Mouse (Mus musculus): ENCODE data around the gene Lcn2. TPM values are rescaled to one million over a fixed set of nuclear protein-coding genes. Genes with fewer than 3 reads are reported as not detected.

Lcn2 gene
- polyA plus RNA-seq, 1 experiment from 2014 or later: 1.2 TPM

GRCm38 (mm10) chr2:32381141-32381774 lies 6.8 kb downstream of the Lcn2 start:
- Histone ChIP-seq H3K27ac (ENCODE audit: low read length) (peak overlapping the region; percentile 60), H3K4me3 (ENCODE audit: low read depth, low read length) (peak overlapping the region; percentile 75)

GRCm38 (mm10) chr2:32380001-32380500 lies 8.0 kb downstream of the Lcn2 start:
- Histone ChIP-seq H3K4me1 (ENCODE audit: control insufficient read depth, insufficient read depth, low read length) (peaks cover 10% of the 10 kb centered on the region), H3K9me3 (replicated peaks; ENCODE audit: control insufficient read depth, low read length, poor library complexity, severe bottlenecking) (no peaks in the 10 kb centered on the region), H3K4me3 (ENCODE audit: low read depth, low read length) (no peak overlapping the region), H3K27me3 (ENCODE audit: control insufficient read depth, insufficient read depth, low read depth, low read length) (no peaks in the 10 kb centered on the region), H3K9ac (ENCODE audit: low read depth, low read length) (0 out of 2 replicates have a peak overlapping the region, but pooled peaks have one; percentile 20), H3K27ac (ENCODE audit: low read length) (no peak overlapping the region), H3K4me2 (ENCODE audit: low read length) (no peak overlapping the region), H3K36me3 (ENCODE audit: control insufficient read depth, insufficient read depth, low read length) (peaks cover 32% of the 10 kb centered on the region)
- 87% methylated on average over 7 of the region's 7 CpGs for WGBS
- no peak for ATAC-seq

More at GRCm38 (mm10) chr2:32381141-32381774, 6.8 kb downstream of the Lcn2 start:
- under 1% methylated on average over 27 of the region's 27 CpGs for WGBS
- Histone ChIP-seq H3K9ac (ENCODE audit: low read depth, low read length) (peak overlapping the region; percentile 84), H3K4me1 (ENCODE audit: control insufficient read depth, insufficient read depth, low read length) (peaks cover 10% of the 10 kb centered on the region), H3K4me2 (ENCODE audit: low read length) (peak overlapping the region; percentile 97), H3K36me3 (ENCODE audit: control insufficient read depth, insufficient read depth, low read length) (peaks cover 24% of the 10 kb centered on the region), H3K27me3 (ENCODE audit: control insufficient read depth, insufficient read depth, low read depth, low read length) (no peaks in the 10 kb centered on the region), H3K9me3 (replicated peaks; ENCODE audit: control insufficient read depth, low read length, poor library complexity, severe bottlenecking) (no peaks in the 10 kb centered on the region)
- ATAC-seq: peak; percentile 70

- no peaks in the 10 kb centered on the region for H3K27me3 ChIP-seq (ENCODE audit: control insufficient read depth, insufficient read depth, low read depth, low read length)
- H3K9ac ChIP-seq (ENCODE audit: low read depth, low read length): no peak overlapping the region
- H3K4me1 ChIP-seq (ENCODE audit: control insufficient read depth, insufficient read depth, low read length): peaks cover 10% of the 10 kb centered on the region
- no peaks in the 10 kb centered on the region for H3K9me3 ChIP-seq (replicated peaks; ENCODE audit: control insufficient read depth, low read length, poor library complexity, severe bottlenecking)
- no peak overlapping the region for H3K27ac ChIP-seq (ENCODE audit: low read length)
- no peak overlapping the region for H3K4me3 ChIP-seq (ENCODE audit: low read depth, low read length)
- WGBS: 93% methylated on average over 10 of the region's 10 CpGs
- no peak overlapping the region for H3K4me2 ChIP-seq (ENCODE audit: low read length)
- peaks cover 44% of the 10 kb centered on the region for H3K36me3 ChIP-seq (ENCODE audit: control insufficient read depth, insufficient read depth, low read length)
- ATAC-seq: no peak
These were observed 11.1 kb downstream of the Lcn2 start for GRCm38 (mm10) chr2:32376963-32377362.

GRCm38 (mm10) chr2:32375317-32375940 lies 12.6 kb downstream of the Lcn2 start:
- ATAC-seq: no peak
- Histone ChIP-seq H3K4me3 (ENCODE audit: low read depth, low read length) (no peak overlapping the region), H3K9me3 (replicated peaks; ENCODE audit: control insufficient read depth, low read length, poor library complexity, severe bottlenecking) (no peaks in the 10 kb centered on the region), H3K9ac (ENCODE audit: low read depth, low read length) (no peak overlapping the region), H3K27me3 (ENCODE audit: control insufficient read depth, insufficient read depth, low read depth, low read length) (no peaks in the 10 kb centered on the region), H3K36me3 (ENCODE audit: control insufficient read depth, insufficient read depth, low read length) (peaks cover 57% of the 10 kb centered on the region), H3K4me2 (ENCODE audit: low read length) (no peak overlapping the region), H3K27ac (ENCODE audit: low read length) (no peak overlapping the region), H3K4me1 (ENCODE audit: control insufficient read depth, insufficient read depth, low read length) (0 out of 2 replicates have a peak, but pooled peaks cover 2% of the 10 kb centered on the region)
- WGBS: 93% methylated on average over 13 of the region's 13 CpGs

GRCm38 (mm10) chr2:32374191-32374590 lies 13.9 kb downstream of the Lcn2 start:
- no peak overlapping the region for H3K9ac ChIP-seq (ENCODE audit: low read depth, low read length)
- WGBS: 86% methylated on average over 10 of the region's 10 CpGs
- no peak for ATAC-seq
- peaks cover 64% of the 10 kb centered on the region for H3K36me3 ChIP-seq (ENCODE audit: control insufficient read depth, insufficient read depth, low read length)
- H3K4me2 ChIP-seq (ENCODE audit: low read length): no peak overlapping the region
- no peak overlapping the region for H3K27ac ChIP-seq (ENCODE audit: low read length)
- H3K9me3 ChIP-seq (replicated peaks; ENCODE audit: control insufficient read depth, low read length, poor library complexity, severe bottlenecking): no peaks in the 10 kb centered on the region
- no peak overlapping the region for H3K4me3 ChIP-seq (ENCODE audit: low read depth, low read length)
- no peaks in the 10 kb centered on the region for H3K27me3 ChIP-seq (ENCODE audit: control insufficient read depth, insufficient read depth, low read depth, low read length)
- no peaks in the 10 kb centered on the region for H3K4me1 ChIP-seq (ENCODE audit: control insufficient read depth, insufficient read depth, low read length)

GRCm38 (mm10) chr2:32367315-32367714 lies 20.7 kb downstream of the Lcn2 start:
- Histone ChIP-seq H3K27ac (ENCODE audit: low read length) (no peak overlapping the region), H3K9ac (ENCODE audit: low read depth, low read length) (no peak overlapping the region), H3K4me2 (ENCODE audit: low read length) (no peak overlapping the region), H3K27me3 (ENCODE audit: control insufficient read depth, insufficient read depth, low read depth, low read length) (no peaks in the 10 kb centered on the region), H3K9me3 (replicated peaks; ENCODE audit: control insufficient read depth, low read length, poor library complexity, severe bottlenecking) (no peaks in the 10 kb centered on the region), H3K36me3 (ENCODE audit: control insufficient read depth, insufficient read depth, low read length) (peaks cover 44% of the 10 kb centered on the region), H3K4me3 (ENCODE audit: low read depth, low read length) (no peak overlapping the region), H3K4me1 (ENCODE audit: control insufficient read depth, insufficient read depth, low read length) (peaks cover 13% of the 10 kb centered on the region)
- WGBS: 98% methylated on average over 5 of the region's 5 CpGs
- no peak for ATAC-seq

- peak overlapping the region; percentile 92 for H3K4me2 ChIP-seq (ENCODE audit: low read length)
- H3K9me3 ChIP-seq (replicated peaks; ENCODE audit: control insufficient read depth, low read length, poor library complexity, severe bottlenecking): no peaks in the 10 kb centered on the region
- H3K36me3 ChIP-seq (ENCODE audit: control insufficient read depth, insufficient read depth, low read length): peaks cover 20% of the 10 kb centered on the region
- ATAC-seq: no peak
- peaks cover 20% of the 10 kb centered on the region for H3K4me1 ChIP-seq (ENCODE audit: control insufficient read depth, insufficient read depth, low read length)
- H3K27me3 ChIP-seq (ENCODE audit: control insufficient read depth, insufficient read depth, low read depth, low read length): 0 out of 2 replicates have a peak, but pooled peaks cover 4% of the 10 kb centered on the region
- H3K4me3 ChIP-seq (ENCODE audit: low read depth, low read length): peak overlapping the region; percentile 83
- H3K9ac ChIP-seq (ENCODE audit: low read depth, low read length): peak overlapping the region; percentile 94; the same call in 1 of the 2 replicates
- no peak overlapping the region for H3K27ac ChIP-seq (ENCODE audit: low read length)
- WGBS: 88% methylated on average over 8 of the region's 8 CpGs
These were observed 23.9 kb downstream of the Lcn2 start for GRCm38 (mm10) chr2:32364121-32364520.

- no peaks in the 10 kb centered on the region for H3K9me3 ChIP-seq (replicated peaks; ENCODE audit: control insufficient read depth, low read length, poor library complexity, severe bottlenecking)
- H3K27me3 ChIP-seq (ENCODE audit: control insufficient read depth, insufficient read depth, low read depth, low read length): 0 out of 2 replicates have a peak, but pooled peaks cover 4% of the 10 kb centered on the region
- peaks cover 20% of the 10 kb centered on the region for H3K36me3 ChIP-seq (ENCODE audit: control insufficient read depth, insufficient read depth, low read length)
- ATAC-seq: peak; percentile 55
- H3K9ac ChIP-seq (ENCODE audit: low read depth, low read length): peak overlapping the region; percentile 94
- WGBS: 10% methylated on average over 19 of the region's 19 CpGs
- peaks cover 20% of the 10 kb centered on the region for H3K4me1 ChIP-seq (ENCODE audit: control insufficient read depth, insufficient read depth, low read length)
- peak overlapping the region; percentile 85 for H3K27ac ChIP-seq (ENCODE audit: low read length)
- peak overlapping the region; percentile 83 for H3K4me3 ChIP-seq (ENCODE audit: low read depth, low read length)
- H3K4me2 ChIP-seq (ENCODE audit: low read length): peak overlapping the region; percentile 92
These were observed 24.5 kb downstream of the Lcn2 start for GRCm38 (mm10) chr2:32363376-32364106.
